Mouse (Mus musculus): Measurements from ENCODE around the gene Hist1h1d. TPM values are rescaled to one million over a fixed set of nuclear protein-coding genes. Genes with fewer than 3 reads are reported as not detected.

The Hist1h1d gene
- total RNA-seq, 2 experiments from 2014 or later, result 1.6 to 2.0 TPM

Small RNAs within 50 kb of the gene (microRNA-seq; reads per million reads assigned to microRNA genes)
- gene Gm44297 (0 reads per million in 2 experiments), gene Gm44359 (0 reads per million in 2 experiments), gene Gm44394 (0 reads per million in 2 experiments), gene n-TStga1 (0 reads per million in 2 experiments)

Other genes starting within 250 kb of the Hist1h1d start
- 10 to 100 TPM in 1 of 2 experiments, 1 to 10 TPM in 1; 8.4 to 11.1 TPM for gene Zfp322a, start 184.1 kb upstream of the Hist1h1d start, total RNA-seq (2021)
- 1 to 10 TPM; 3.2 to 3.3 TPM for gene Abt1, start 129.4 kb upstream of the Hist1h1d start, total RNA-seq (2021)
- not detected for gene Btn1a1, start 87.4 kb upstream of the Hist1h1d start, total RNA-seq (2021)
- gene Btn2a2, start 64.4 kb upstream of the Hist1h1d start, total RNA-seq (2021), result not detected
- 100 to 1,000 TPM; 130 to 153 TPM for gene Hist1h4h, start 22.2 kb upstream of the Hist1h1d start, total RNA-seq (2021)
- 10 to 100 TPM in 1 of 2 experiments, 1 to 10 TPM in 1; 7.7 to 11.5 TPM for gene Hist1h2af, start 19.4 kb upstream of the Hist1h1d start, total RNA-seq (2021)
- 1 to 10 TPM; 2.8 to 5.0 TPM for gene Hist1h3g, start 17.8 kb upstream of the Hist1h1d start, total RNA-seq (2021)
- gene Hist1h2bh, start 9.9 kb upstream of the Hist1h1d start, total RNA-seq (2021), result 1 to 10 TPM; 1.7 to 2.1 TPM
- 1 to 10 TPM; 5.5 to 6.4 TPM for gene Hist1h3f, start 9.2 kb upstream of the Hist1h1d start, total RNA-seq (2021)
- gene Hist1h4f, start 1.6 kb upstream of the Hist1h1d start, total RNA-seq (2021), result 10 to 100 TPM; 12.5 to 22.4 TPM
- 10 to 100 TPM; 11.9 to 17.0 TPM for gene Hist1h3e, start 9.1 kb downstream of the Hist1h1d start, total RNA-seq (2021)
- 1 to 10 TPM; 1.6 to 2.8 TPM for gene Hist1h2ae, start 18.0 kb downstream of the Hist1h1d start, total RNA-seq (2021)
- gene Hist1h2bg, start 18.1 kb downstream of the Hist1h1d start, total RNA-seq (2021), result 10 to 100 TPM; 15.3 to 21.1 TPM
- gene Hist1h2bf, start 20.9 kb downstream of the Hist1h1d start, total RNA-seq (2021), result 1 to 10 TPM; 7.5 to 8.5 TPM
- gene Hist1h2ad, start 21.1 kb downstream of the Hist1h1d start, total RNA-seq (2021), result 1 to 10 TPM; 1.2 to 2.2 TPM
- gene Hist1h3d, start 22.5 kb downstream of the Hist1h1d start, total RNA-seq (2021), result 1 to 10 TPM; 2.8 to 4.8 TPM
- 10 to 100 TPM; 39.6 to 39.7 TPM for gene Hist1h4d, start 28.3 kb downstream of the Hist1h1d start, total RNA-seq (2021)
- 10 to 100 TPM; 16.6 to 18.7 TPM for gene Hist1h2be, start 67.9 kb downstream of the Hist1h1d start, total RNA-seq (2021)
- 10 to 100 TPM; 42.9 to 50.8 TPM for gene Hist1h1e, start 69.3 kb downstream of the Hist1h1d start, total RNA-seq (2021)
- gene Hist1h2ac, start 130.7 kb downstream of the Hist1h1d start, total RNA-seq (2021), result 1 to 10 TPM; 1.3 to 1.4 TPM
- gene Hist1h2bc, start 130.9 kb downstream of the Hist1h1d start, total RNA-seq (2021), result 10 to 100 TPM; 65.6 to 72.3 TPM
- gene Hist1h1t, start 142.6 kb downstream of the Hist1h1d start, total RNA-seq (2021), result not detected
- 10 to 100 TPM; 62.8 to 75.7 TPM for gene Hist1h4c, start 145.2 kb downstream of the Hist1h1d start, total RNA-seq (2021)
- 10 to 100 TPM; 17.6 to 27.0 TPM for gene Hfe, start 157.6 kb downstream of the Hist1h1d start, total RNA-seq (2021)
- 100 to 1,000 TPM; 188 to 225 TPM for gene Hist1h1c, start 185.5 kb downstream of the Hist1h1d start, total RNA-seq (2021)
- 1 to 10 TPM; 4.5 to 4.6 TPM for gene Hist1h3c, start 192.3 kb downstream of the Hist1h1d start, total RNA-seq (2021)
- gene Hist1h2bb, start 193.5 kb downstream of the Hist1h1d start, total RNA-seq (2021), result 1 to 10 TPM; 5.1 to 7.0 TPM
- gene Hist1h2ab, start 197.9 kb downstream of the Hist1h1d start, total RNA-seq (2021), result 10 to 100 TPM in 1 of 2 experiments, 1 to 10 TPM in 1; 9.4 to 10.3 TPM
- 10 to 100 TPM; 14.2 to 14.3 TPM for gene Hist1h3b, start 199.0 kb downstream of the Hist1h1d start, total RNA-seq (2021)
- 1 to 10 TPM; 5.8 to 8.4 TPM for gene Hist1h4b, start 203.8 kb downstream of the Hist1h1d start, total RNA-seq (2021)
- gene Hist1h4a, start 208.0 kb downstream of the Hist1h1d start, total RNA-seq (2021), result 1 to 10 TPM; 6.4 to 7.2 TPM
- gene Hist1h3a, start 209.1 kb downstream of the Hist1h1d start, total RNA-seq (2021), result 10 to 100 TPM in 1 of 2 experiments, 1 to 10 TPM in 1; 9.9 to 14.4 TPM
- 1 to 10 TPM; 5.6 to 7.4 TPM for gene Hist1h1a, start 210.4 kb downstream of the Hist1h1d start, total RNA-seq (2021)
- gene Trim38, start 216.7 kb downstream of the Hist1h1d start, total RNA-seq (2021), result not detected

Measured in gastrocnemius, postnatal 36 days (tissue).